Mouse (Mus musculus): ENCODE results near the gene Foxo6.

- TF ChIP-seq CTCF (IDR thresholded peaks at IDR 0.05) = no peak
- no peak for TF ChIP-seq EP300 (IDR thresholded peaks at IDR 0.05)
Observed at GRCm38 (mm10) chr4:120246086-120246485, 41.1 kb downstream of the Foxo6 start.
